Mouse (Mus musculus): ENCODE measurements around the gene 2410004B18Rik. TPM values are rescaled to one million over a fixed set of nuclear protein-coding genes. Genes with fewer than 3 reads are reported as not detected.

Gene 2410004B18Rik
- polyA plus RNA-seq, 1 experiment, result not detected

GRCm38 (mm10) chr3:145924649-145925337, 13.0 kb upstream of the 2410004B18Rik start:
- H3K4me1 ChIP-seq (ENCODE audit: control insufficient read depth, insufficient read depth, low read length), result no peaks in the 10 kb centered on the region
- peak overlapping the region; percentile 65 for H3K27ac ChIP-seq (ENCODE audit: insufficient read depth, low read depth, low read length)
- TF ChIP-seq CTCF (IDR thresholded peaks at IDR 0.05; ENCODE audit: insufficient read depth, low read depth, low read length) (no peak), POLR2A (IDR thresholded peaks at IDR 0.05; ENCODE audit: insufficient read depth, low read depth, low read length) (no peak)
- peak overlapping the region; percentile 90 for H3K4me3 ChIP-seq (ENCODE audit: insufficient read depth, low read depth, low read length)
- 3% methylated on average over 37 of the region's 39 CpGs for WGBS

- TF ChIP-seq CTCF (IDR thresholded peaks at IDR 0.05; ENCODE audit: insufficient read depth, low read depth, low read length) (no peak), POLR2A (IDR thresholded peaks at IDR 0.05; ENCODE audit: insufficient read depth, low read depth, low read length) (no peak)
- WGBS, result 64% methylated on average over 5 of the region's 5 CpGs
- no peaks in the 10 kb centered on the region for H3K4me1 ChIP-seq (ENCODE audit: control insufficient read depth, insufficient read depth, low read length)
- no peak overlapping the region for H3K4me3 ChIP-seq (ENCODE audit: insufficient read depth, low read depth, low read length)
- no peak overlapping the region for H3K27ac ChIP-seq (ENCODE audit: insufficient read depth, low read depth, low read length)
Observed at GRCm38 (mm10) chr3:145925506-145925905, 12.3 kb upstream of the 2410004B18Rik start.

- WGBS, result 71% methylated on average over 7 of the region's 7 CpGs
- Histone ChIP-seq H3K27ac (ENCODE audit: insufficient read depth, low read depth, low read length) (no peak overlapping the region), H3K4me1 (ENCODE audit: control insufficient read depth, insufficient read depth, low read length) (no peaks in the 10 kb centered on the region), H3K4me3 (ENCODE audit: insufficient read depth, low read depth, low read length) (no peak overlapping the region)
- TF ChIP-seq CTCF (IDR thresholded peaks at IDR 0.05; ENCODE audit: insufficient read depth, low read depth, low read length) (no peak), POLR2A (IDR thresholded peaks at IDR 0.05; ENCODE audit: insufficient read depth, low read depth, low read length) (no peak)
Observed at GRCm38 (mm10) chr3:145929525-145930400, 8.1 kb upstream of the 2410004B18Rik start.

GRCm38 (mm10) chr3:145933845-145934244, 4.0 kb upstream of the 2410004B18Rik start:
- WGBS, result 80% methylated on average over 9 of the region's 9 CpGs

GRCm38 (mm10) chr3:145938405-145939349, 863 bp downstream of the 2410004B18Rik start:
- TF ChIP-seq POLR2A (IDR thresholded peaks at IDR 0.05; ENCODE audit: insufficient read depth, low read depth, low read length) (no peak), CTCF (IDR thresholded peaks at IDR 0.05; ENCODE audit: insufficient read depth, low read depth, low read length) (no peak)
- 14% methylated on average over 50 of the region's 50 CpGs for WGBS
- peaks cover 11% of the 10 kb centered on the region for H3K4me1 ChIP-seq (ENCODE audit: control insufficient read depth, insufficient read depth, low read length)
- H3K27ac ChIP-seq (ENCODE audit: insufficient read depth, low read depth, low read length), result no peak overlapping the region
- H3K4me3 ChIP-seq (ENCODE audit: insufficient read depth, low read depth, low read length), result peak overlapping the region; percentile 70

More at GRCm38 (mm10) chr3:145933845-145934244, 4.0 kb upstream of the 2410004B18Rik start:
- Histone ChIP-seq H3K27ac (ENCODE audit: insufficient read depth, low read depth, low read length) (no peak overlapping the region), H3K4me3 (ENCODE audit: insufficient read depth, low read depth, low read length) (no peak overlapping the region), H3K4me1 (ENCODE audit: control insufficient read depth, insufficient read depth, low read length) (peaks cover 3% of the 10 kb centered on the region)
- TF ChIP-seq POLR2A (IDR thresholded peaks at IDR 0.05; ENCODE audit: insufficient read depth, low read depth, low read length), result no peak
- TF ChIP-seq CTCF (IDR thresholded peaks at IDR 0.05; ENCODE audit: insufficient read depth, low read depth, low read length), result no peak

- peak overlapping the region; percentile 70 for H3K4me3 ChIP-seq (ENCODE audit: insufficient read depth, low read depth, low read length)
Observed at GRCm38 (mm10) chr3:145939402-145939801, 1.6 kb downstream of the 2410004B18Rik start.

GRCm38 (mm10) chr3:145939971-145940370, 2.2 kb downstream of the 2410004B18Rik start:
- WGBS, result 50% methylated on average over 4 of the region's 4 CpGs
- no peak overlapping the region for H3K4me3 ChIP-seq (ENCODE audit: insufficient read depth, low read depth, low read length)
- TF ChIP-seq POLR2A (IDR thresholded peaks at IDR 0.05; ENCODE audit: insufficient read depth, low read depth, low read length) (no peak), CTCF (IDR thresholded peaks at IDR 0.05; ENCODE audit: insufficient read depth, low read depth, low read length) (no peak)
- no peak overlapping the region for H3K27ac ChIP-seq (ENCODE audit: insufficient read depth, low read depth, low read length)
- H3K4me1 ChIP-seq (ENCODE audit: control insufficient read depth, insufficient read depth, low read length), result peaks cover 11% of the 10 kb centered on the region

More at GRCm38 (mm10) chr3:145939402-145939801, 1.6 kb downstream of the 2410004B18Rik start:
- WGBS, result 70% methylated on average over 12 of the region's 12 CpGs
- Histone ChIP-seq H3K27ac (ENCODE audit: insufficient read depth, low read depth, low read length) (no peak overlapping the region), H3K4me1 (ENCODE audit: control insufficient read depth, insufficient read depth, low read length) (peaks cover 11% of the 10 kb centered on the region)
- TF ChIP-seq POLR2A (IDR thresholded peaks at IDR 0.05; ENCODE audit: insufficient read depth, low read depth, low read length), result no peak
- TF ChIP-seq CTCF (IDR thresholded peaks at IDR 0.05; ENCODE audit: insufficient read depth, low read depth, low read length), result no peak

GRCm38 (mm10) chr3:145941971-145942370, 4.2 kb downstream of the 2410004B18Rik start:
- 8% methylated on average over 3 of the region's 3 CpGs for WGBS
- no peak overlapping the region for H3K27ac ChIP-seq (ENCODE audit: insufficient read depth, low read depth, low read length)
- H3K4me3 ChIP-seq (ENCODE audit: insufficient read depth, low read depth, low read length), result no peak overlapping the region
- TF ChIP-seq POLR2A (IDR thresholded peaks at IDR 0.05; ENCODE audit: insufficient read depth, low read depth, low read length) (no peak), CTCF (IDR thresholded peaks at IDR 0.05; ENCODE audit: insufficient read depth, low read depth, low read length) (no peak)
- peaks cover 11% of the 10 kb centered on the region for H3K4me1 ChIP-seq (ENCODE audit: control insufficient read depth, insufficient read depth, low read length)
